Mouse (Mus musculus) midbrain, embryonic 16.5 days (tissue): ENCODE measurements around the gene Eif3m. TPM values are rescaled to one million over a fixed set of nuclear protein-coding genes. Genes with fewer than 3 reads are reported as not detected.

Experiments used
- ATAC-seq: fragments of 200-750 bp; cut with Nextera tagmentation; 2 replicates; pipeline ENCODE4 v1.8.0; 2017; ENCODE audit warnings: moderate TSS enrichment
- H3K27ac ChIP-seq: fragments of 300-500 bp; sonication (generic); 2 replicates; pipeline ENCODE4 v1.5.1; 2014; ENCODE audit warnings: mild to moderate bottlenecking, low read length, mixed read lengths
- H3K27me3 ChIP-seq: fragments of 300-500 bp; sonication (generic); 2 replicates; pipeline ENCODE4 v1.6.1; 2014; ENCODE audit warnings: low read depth, low read length, mixed read lengths; ENCODE audit not compliant: control insufficient read depth, insufficient read depth
- H3K36me3 ChIP-seq: fragments of 300-500 bp; sonication (generic); 2 replicates; pipeline ENCODE4 v1.6.1; 2014; ENCODE audit warnings: mild to moderate bottlenecking, low read length, moderate library complexity, mixed read lengths; ENCODE audit not compliant: control insufficient read depth, insufficient read depth
- H3K4me1 ChIP-seq: fragments of 300-500 bp; sonication (generic); 2 replicates; pipeline ENCODE4 v1.6.1; 2014; ENCODE audit warnings: mild to moderate bottlenecking, low read length, mixed read lengths; ENCODE audit not compliant: control insufficient read depth, insufficient read depth
- H3K4me2 ChIP-seq: fragments of 300-500 bp; sonication (generic); 2 replicates; pipeline ENCODE4 v1.6.1; 2014; ENCODE audit warnings: mild to moderate bottlenecking, low read length, mixed read lengths
- H3K4me3 ChIP-seq: fragments of 300-500 bp; sonication (generic); 2 replicates; pipeline ENCODE4 v1.5.1; 2014; ENCODE audit warnings: low read depth, mild to moderate bottlenecking, low read length, moderate library complexity, mixed read lengths
- H3K9ac ChIP-seq: fragments of 300-500 bp; sonication (generic); 2 replicates; pipeline ENCODE4 v1.6.1; 2014; ENCODE audit warnings: low read depth, low read length, mixed read lengths
- H3K9me3 ChIP-seq: fragments of 300-500 bp; sonication (generic); replicated peaks from 2 replicates; pipeline ENCODE4 v1.6.1; 2014; ENCODE audit warnings: mild to moderate bottlenecking, low read length, mixed read lengths; ENCODE audit not compliant: control insufficient read depth, poor library complexity, severe bottlenecking
- WGBS: fragments of 180-500 bp; shearing (Covaris S2); extraction: QIAGEN DNeasy Blood & Tissue Kit; methylation state at CpG from one replicate; pipeline ENCODE4 v1.1.7; 2014; 5-methylcytosine and 5-hydroxymethylcytosine counted together
- polyA plus RNA-seq: library from polyadenylated mRNA; unstranded; fragments of >200 nt; fragmentation: Nextera tagmentation; extraction: Ambion mirVana; gene quantifications from 2 replicates; pipeline ENCODE4 v1.2.1, GENCODE M21; 2015

The Eif3m gene
- polyA plus RNA-seq, 1 experiment from 2014 or later: 150 TPM

GRCm38 (mm10) chr2:104985796-104986195 is 31.1 kb downstream of the Eif3m start:
- H3K4me3 ChIP-seq: no peak overlapping the region
- H3K4me1 ChIP-seq: no peaks in the 10 kb centered on the region
- no peak for ATAC-seq
- no peaks in the 10 kb centered on the region for H3K36me3 ChIP-seq
- WGBS: 71% methylated on average over 3 of the region's 3 CpGs
- H3K9me3 ChIP-seq: no peaks in the 10 kb centered on the region
- H3K27ac ChIP-seq: no peak overlapping the region
- no peak overlapping the region for H3K4me2 ChIP-seq
- no peaks in the 10 kb centered on the region for H3K27me3 ChIP-seq
- H3K9ac ChIP-seq: no peak overlapping the region

- H3K36me3 ChIP-seq: no peaks in the 10 kb centered on the region
- H3K4me2 ChIP-seq: no peak overlapping the region
- no peaks in the 10 kb centered on the region for H3K9me3 ChIP-seq
- H3K27me3 ChIP-seq: no peaks in the 10 kb centered on the region
- H3K9ac ChIP-seq: no peak overlapping the region
- no peaks in the 10 kb centered on the region for H3K4me1 ChIP-seq
- 4% methylated on average over 2 of the region's 2 CpGs for WGBS
- no peak for ATAC-seq
- no peak overlapping the region for H3K4me3 ChIP-seq
- H3K27ac ChIP-seq: no peak overlapping the region
These were observed 35.2 kb downstream of the Eif3m start for GRCm38 (mm10) chr2:104981712-104982111.

- no peak for ATAC-seq
- Histone ChIP-seq H3K4me2 (no peak overlapping the region), H3K4me1 (no peaks in the 10 kb centered on the region), H3K27me3 (no peaks in the 10 kb centered on the region), H3K9ac (no peak overlapping the region), H3K27ac (no peak overlapping the region), H3K9me3 (no peaks in the 10 kb centered on the region), H3K36me3 (no peaks in the 10 kb centered on the region), H3K4me3 (no peak overlapping the region)
- WGBS: 63% methylated on average over 1 of the region's 1 CpGs
These were observed 52.4 kb downstream of the Eif3m start for GRCm38 (mm10) chr2:104964492-104964891.

Other genes starting within 250 kb of the Eif3m start
- gene Qser1, start 200.3 kb downstream of the Eif3m start, polyA plus RNA-seq: 5.8 and 7.1 TPM in 2 replicates
- 0.58 and 0.78 TPM in 2 replicates for gene Prrg4, start 167.2 kb downstream of the Eif3m start, polyA plus RNA-seq
- 4.4 and 6.5 TPM in 2 replicates for gene Ccdc73, start 149.3 kb downstream of the Eif3m start, polyA plus RNA-seq
- not detected in 2 replicates for gene Gm11060, start 74.9 kb upstream of the Eif3m start, polyA plus RNA-seq
- 0.13 and 0.22 TPM in 2 replicates for gene Wt1, start 109.4 kb upstream of the Eif3m start, polyA plus RNA-seq
- gene Them7, start 207.2 kb upstream of the Eif3m start, polyA plus RNA-seq: not detected in 2 replicates